Mouse (Mus musculus) heart, adult 9 months (tissue): Measurements from ENCODE around the gene Defb25.
A peak's percentile ranks its signal among the peaks of the same experiment; 100 is the strongest.
"Not testable (repeated sequence)": the region's sequence is repeated elsewhere in the genome, so short reads cannot be mapped to it uniquely, and the experiment has no call there.

Experiments used
- DNase-seq, 2 experiments: peaks; one replicate each; pipeline ENCODE4 v3.0.0; 2022; ENCODE audit warnings: low spot score in 2 of 2

Defb25 gene

DNA sequence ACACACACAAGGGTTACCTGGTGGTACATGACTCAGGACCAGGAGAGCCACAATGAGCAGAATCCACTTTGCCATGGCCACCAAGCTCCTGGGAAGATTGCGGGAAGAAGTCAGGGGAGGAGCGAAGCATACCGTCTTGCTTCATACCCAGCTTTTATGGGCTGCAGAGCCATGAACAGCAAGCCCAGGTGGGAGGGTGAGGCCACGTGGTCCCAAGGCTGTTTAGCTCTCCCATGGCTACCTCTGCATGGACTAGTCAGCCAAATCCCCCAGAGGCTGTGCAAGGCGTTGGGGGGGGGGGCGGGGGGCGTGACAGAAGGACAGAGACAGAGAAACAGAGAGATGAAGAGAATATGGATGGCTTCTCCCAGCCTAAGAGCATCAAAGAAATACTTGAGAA, at the start of gene Defb25:
Defb25 (minus strand) TSS at position 101 of the 400 bp plus-strand sequence.
- DNase-seq: no peak

DNA sequence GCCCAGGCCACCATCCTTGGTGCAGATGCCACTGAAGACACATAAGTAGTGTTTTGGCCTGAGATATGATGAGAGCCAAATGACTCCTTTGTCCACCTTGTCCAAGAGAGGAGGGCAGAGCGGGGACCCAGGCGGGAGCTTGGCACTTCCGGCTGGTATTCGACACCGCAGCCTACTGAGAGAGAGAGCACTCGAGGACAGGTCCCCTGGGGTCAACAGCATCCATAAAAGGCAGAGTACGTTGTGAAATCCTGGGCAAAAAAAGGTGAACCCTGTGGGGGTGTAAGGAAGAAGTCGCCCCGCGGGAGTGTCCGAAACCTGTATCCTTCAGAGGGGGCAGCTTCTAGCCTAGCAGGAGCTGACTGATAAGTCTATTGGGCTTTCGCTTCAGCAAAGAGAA, 49.3 kb upstream of the Defb25 start:
- DNase-seq: no peak

DNA sequence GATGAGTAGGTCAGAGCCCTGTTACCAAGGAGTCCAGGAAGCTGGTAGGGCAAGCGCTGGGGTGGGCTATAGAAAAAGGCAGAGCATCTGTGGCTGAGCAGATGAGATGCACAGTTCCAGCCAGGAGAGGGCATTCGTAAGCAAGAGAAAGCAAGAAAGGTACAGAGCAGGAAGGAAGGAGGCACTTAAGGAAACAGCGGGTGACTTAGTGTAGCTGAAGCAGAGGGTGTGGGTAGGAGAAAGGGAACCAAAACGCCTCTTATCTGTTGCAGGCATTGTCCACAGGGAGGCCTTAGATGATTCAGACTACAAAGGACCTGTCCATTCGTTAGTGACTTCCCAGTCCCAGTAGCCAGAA, 48.8 kb upstream of the Defb25 start:
- DNase-seq: no peak

DNA sequence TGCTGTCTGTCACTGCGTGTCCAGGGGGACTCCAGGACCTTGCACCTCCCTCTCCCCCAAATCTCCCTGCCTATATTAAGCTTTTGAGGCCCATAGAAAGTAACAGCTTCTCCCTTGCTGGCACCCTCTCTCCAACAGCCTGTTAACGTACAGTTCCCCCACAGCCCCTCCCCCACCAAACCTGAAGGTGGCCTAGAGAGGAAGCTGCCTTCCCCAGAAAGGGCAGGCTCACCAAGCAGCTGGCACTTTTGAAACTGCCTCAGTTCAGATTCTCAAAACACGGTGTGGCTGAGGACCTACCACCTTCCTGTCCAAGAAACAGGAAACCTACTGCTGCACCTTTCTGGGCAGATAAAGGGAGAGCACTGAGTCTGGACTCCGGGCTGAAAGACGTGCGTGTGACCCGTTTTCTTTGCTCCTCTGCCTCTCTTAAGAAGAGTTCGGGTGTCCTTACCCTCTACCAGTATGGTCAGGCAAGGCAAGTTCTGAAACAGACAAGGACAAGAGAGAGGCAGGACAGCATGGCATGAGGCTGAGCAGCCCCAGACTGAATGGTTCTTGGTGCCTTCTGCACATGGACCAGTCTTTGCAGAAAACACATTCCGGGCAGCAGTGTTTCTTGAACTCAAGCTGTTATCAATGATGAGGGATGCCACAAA, 48.3 kb upstream of the Defb25 start:
- no peak for DNase-seq

DNA sequence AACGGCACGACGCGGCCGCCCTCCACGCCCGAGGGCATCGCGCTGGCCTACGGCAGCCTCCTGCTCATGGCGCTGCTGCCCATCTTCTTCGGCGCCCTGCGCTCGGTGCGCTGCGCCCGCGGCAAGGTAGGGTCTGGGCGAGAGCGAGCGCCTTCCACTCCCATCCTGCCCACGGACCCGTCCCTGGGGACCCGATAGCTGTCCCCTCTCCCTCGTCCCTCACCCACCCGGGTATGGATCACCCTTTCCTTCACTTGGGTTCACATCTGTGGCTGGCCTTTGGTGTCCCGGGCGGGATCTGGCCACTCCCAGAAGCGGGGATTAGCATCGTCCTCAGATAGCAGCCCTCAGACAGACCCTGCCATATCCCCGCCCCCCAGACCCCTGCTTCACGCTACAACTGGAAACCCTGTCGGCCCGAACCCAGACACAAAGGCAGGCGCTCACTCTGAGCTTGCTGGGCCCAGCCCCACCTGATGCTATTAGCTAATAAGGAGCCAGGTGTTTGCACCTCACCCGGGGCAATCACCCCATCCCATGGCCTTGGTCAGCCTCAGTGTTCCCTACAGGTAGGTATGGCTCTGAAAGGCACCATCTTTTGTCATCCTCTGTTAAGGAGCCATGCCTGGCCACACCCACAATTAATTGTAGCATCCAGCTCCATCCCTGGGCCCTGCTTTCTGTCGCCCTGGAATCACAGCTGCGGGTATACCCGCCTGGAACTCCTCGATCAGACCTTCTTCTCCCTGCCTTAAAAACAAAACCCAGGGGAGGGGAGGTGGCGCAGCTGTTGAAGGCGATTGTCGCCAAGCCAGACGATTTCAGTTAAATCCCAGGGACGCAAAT, 47.0 kb upstream of the Defb25 start:
- DNase-seq: no peak

DNA sequence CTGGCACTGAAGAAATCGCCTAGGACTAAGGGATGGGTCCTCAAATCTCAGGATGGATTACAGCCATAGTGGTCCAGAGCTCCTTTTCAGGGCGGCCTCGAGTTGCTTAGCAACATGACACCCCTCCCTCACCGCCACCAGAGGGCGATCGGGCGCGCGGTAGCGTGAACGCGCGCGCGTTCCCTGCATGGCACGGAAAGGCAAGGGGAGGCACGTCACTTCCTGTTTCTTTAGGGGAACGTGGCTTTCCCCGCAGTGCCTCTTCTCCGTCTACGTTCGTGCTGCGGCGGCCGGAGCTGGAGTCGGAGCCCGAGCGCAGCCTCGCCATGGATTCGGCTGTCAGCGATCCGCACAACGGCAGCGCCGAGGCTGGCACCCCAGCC, 46.4 kb upstream of the Defb25 start, which contains the start of gene H13:
H13 (plus strand) TSS at position 206 of the 383 bp plus-strand sequence.
- DNase-seq: peak; percentile 92 to 95

DNA sequence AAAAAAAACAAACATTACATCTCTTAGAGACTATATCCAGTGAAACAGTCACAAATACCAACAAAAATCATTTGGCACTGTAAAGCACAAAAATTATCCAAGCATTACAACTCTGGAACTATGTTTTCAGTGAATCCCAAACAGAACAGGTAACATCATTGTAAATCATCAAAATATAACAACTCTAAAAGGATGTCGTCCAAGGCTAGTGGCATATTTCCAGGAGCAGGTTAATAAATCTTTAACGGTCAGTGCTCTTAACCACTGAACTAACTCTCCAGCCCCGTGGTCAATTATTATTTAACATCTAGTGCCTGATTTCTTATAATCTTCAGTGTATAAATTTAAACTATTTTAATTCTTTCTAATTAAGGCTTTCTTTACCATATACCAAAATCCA, 43.3 kb upstream of the Defb25 start:
- DNase-seq: not testable (repeated sequence)

DNA sequence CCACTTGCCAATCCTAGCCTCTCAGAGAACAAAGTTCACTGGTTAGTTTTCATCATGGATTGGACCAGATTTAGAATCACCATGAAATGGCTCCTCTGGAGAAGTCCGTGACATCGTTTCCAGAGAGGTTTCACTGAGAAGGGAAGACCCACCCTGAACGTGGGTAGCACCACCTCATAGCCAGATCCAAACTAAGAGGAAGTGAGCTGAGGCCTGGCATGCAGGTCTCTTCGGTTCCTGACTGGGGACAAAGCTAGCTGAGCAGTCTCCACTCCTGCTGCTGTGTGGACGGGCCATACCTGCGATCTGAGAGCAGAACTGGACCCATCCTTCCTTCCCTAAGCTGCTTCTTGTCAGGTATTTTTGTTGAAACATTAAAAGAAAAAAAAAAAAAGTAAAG, 38.3 kb upstream of the Defb25 start:
- DNase-seq: no peak

DNA sequence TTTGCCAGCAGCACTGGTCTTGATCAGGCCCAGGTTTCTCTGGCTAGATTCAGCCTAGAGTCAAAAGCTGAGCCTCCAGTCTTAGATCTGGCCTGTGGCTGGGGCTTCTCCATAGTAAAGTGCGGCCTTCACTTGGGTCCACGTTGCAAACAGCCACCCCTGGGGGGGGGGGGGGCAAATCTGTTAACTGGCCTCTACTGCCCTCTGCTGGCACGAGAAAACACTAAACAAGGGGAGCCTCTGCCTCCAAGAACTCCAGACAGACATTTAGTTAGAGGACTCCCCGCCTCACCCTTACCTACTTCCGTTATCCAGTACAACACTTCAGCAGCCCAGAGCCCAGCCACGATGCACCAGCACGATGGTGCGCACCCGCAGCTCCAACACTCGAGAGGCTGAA, 34.5 kb upstream of the Defb25 start:
- DNase-seq: no peak

DNA sequence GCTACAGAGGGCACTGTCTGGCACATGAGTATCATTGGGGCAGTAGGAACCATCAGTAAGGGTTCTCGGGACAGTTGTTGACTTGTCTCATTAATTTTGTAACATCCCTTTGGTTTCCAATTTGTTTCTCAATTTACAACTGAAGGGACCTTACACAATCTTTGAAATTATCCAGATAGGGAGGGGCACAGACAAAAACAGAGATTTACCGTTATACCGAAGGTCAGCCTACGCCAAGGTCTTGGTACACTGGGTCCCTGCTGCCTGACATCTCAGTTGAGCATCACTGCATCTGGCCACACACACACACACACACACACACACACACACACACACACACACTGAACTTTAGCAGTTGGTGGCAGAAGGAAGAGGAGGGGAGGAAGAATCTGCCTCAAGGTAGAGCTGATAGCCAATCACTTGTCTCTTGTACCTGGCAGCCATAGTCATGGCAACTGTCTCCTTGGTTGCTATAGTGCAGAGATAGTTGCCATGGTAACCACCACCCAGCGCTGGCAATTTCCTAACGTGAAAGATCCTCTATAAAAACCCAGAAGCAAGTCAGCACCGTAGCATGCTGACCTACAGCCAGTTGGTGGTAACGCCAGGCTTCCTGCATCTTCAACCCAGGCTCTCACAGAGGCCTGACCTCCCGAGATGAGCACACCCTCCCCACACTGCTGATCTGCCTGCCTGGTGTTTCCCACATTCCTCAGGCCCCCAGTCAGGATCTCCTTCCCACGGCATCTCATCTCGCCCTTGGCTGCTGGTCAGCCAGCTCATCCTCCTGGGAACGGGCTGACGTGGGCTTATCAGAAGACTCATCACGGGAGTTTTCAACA, 31.2 kb upstream of the Defb25 start:
- DNase-seq: peak; percentile 70 to 71

DNA sequence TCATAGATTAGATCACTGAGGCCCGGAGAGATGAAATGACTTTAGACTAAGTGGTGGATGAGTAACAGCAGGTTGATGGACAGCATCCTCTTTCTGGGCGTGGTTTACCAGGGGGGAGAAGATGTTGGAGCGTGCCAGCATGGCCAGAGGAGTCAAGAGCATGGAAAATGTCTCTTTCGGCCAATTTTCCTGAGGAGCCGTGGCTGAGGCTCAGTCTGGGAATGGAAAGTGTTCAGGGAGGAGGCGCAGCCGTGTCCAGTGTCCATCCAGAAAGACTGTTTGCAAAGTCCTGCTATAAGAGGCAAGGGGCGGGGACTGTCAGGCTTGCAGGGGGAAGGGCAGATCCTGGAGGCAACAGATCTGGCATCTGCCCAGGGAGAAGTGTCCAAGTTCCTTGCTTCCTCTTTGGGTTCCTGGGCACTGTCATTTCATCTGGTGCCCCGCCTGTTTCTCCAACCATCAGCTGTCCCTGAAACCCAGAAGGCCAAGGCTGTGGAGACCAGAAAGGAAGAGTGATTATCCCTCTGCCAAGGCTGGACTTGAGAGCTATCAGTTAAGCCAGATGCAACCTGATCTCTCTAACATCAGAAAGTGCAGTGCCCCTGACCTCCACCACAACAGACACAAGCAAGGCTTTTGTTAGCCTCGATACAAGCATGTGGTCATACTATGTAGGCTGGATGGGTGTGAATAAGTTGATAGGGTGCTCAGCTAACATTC, 30.2 kb upstream of the Defb25 start:
- peak; percentile 73 to 74 for DNase-seq

DNA sequence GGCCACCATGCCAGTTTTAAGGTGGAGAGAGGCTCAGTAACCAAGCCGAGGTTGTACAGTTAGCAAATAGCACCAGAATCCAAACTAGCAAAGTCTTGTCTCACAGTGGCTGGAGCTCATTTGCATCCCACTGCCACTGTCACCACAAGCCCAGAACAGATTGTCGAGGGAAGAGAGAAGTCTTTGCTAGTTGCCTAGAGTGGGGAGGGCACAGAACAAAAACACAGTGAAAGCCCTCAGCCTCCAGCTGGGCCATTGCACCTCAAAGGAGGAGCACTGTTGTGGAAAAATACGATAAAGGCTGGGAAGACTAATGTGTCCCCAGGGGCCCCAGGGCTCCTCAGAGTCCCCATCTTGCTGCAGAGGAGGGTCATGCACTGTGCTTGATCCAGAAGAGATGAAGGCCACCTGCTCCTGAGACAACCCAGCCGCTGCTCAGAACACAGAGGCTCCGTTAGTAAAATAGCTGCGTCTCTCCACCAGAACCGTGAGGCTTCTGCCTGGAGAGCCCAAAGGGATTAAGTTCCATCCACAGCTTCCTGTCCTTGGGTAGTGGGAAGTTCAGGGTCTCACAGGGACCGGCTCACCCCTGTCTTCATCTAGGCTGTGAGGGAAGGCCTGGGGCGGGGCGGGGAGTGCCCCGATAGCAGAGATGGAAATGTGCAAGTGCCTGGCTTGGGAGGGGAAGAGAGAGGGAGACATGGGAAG, 16.7 kb upstream of the Defb25 start:
- peak; percentile 77 to 83 for DNase-seq

DNA sequence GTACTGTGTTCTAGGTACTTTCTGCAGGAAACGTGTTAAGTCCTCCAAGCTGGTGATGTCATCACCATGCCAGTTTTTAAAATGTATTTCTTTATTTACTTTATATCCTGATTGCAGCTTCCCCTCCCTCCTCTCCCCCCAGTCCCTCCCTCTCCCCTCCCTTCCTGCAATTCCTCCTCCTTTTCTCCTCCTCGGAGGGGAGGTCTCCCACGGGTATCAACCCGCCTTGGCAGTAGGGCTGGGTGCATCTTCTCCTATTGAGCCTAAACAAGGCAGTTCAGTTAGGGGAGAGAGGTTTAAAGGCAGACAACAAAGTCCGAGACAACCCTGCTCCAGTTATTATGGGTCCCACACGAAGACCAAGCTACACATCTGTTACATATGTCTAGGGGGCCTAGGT, 16.0 kb upstream of the Defb25 start:
- no peak for DNase-seq

DNA sequence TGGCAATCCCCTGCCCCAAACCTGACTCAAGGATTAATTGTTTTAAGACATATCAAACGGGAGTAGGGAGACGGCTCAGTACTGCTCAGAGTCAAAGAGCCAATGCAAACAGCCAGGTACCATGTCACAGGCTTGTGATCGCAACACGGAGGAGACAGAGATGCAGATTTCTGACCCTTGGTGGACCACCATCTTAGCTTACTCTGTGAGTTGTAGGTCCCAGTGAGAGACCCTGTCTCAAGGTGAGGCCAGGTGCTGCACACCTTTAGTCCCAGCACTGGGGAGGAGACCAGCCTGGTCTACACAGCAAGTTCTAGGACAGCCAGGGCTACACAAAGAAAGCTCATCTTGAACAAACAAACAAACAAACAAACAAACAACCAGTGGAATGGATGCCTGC, 14.5 kb upstream of the Defb25 start:
- DNase-seq: no peak

DNA sequence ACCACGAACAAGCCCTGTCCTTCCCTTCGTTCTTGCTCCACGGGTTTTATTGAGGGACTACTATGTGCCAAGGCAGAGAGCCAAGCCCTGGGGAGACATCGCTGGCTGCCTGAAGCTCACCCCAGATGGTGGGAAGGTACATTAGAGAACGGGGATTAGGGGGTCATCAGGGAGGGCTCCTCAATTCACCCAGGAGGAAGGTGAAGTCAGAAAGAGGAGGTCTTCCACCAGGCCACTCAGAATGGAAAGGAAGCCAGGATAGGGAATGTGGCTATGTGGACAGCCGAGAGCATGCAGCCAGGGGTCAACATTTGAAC, 14.1 kb upstream of the Defb25 start:
- DNase-seq: no peak

DNA sequence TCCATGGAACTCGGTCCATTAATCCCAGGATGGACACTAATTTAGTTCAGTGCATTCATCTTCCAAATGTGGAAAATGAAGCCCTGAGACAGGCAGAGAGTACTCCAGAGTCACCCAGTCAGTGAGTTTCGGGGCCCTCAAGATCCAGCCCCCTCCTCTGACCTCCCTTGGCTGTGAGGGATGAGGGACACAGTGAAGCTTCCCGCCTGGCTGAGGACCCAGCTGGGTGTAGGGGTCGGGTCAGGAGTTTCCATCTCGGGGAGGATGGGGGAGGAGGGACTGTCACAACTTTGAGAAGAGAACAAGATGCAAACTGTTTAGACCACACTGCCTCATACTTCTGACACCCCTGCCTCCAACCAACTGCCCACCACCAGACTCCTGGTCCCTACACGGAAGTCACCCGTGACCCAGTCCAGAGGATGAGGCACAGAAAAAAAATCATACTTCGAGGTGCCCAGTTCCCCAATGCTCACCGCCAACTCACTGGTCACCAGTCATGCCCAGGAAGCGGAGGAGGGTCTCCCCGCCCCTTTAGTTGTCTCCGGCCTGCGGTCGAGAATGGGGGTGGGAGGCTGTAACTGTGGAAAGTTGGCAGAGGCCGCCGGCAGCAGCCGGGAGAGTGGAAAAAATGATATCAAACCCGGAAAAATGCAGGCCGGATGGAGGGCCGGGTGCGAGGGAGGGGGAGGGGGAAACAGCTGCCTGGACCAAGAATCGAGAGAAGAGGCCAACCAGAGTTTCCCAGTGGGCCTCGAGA, 13.6 kb upstream of the Defb25 start:
- DNase-seq: peak; percentile 86 to 90

DNA sequence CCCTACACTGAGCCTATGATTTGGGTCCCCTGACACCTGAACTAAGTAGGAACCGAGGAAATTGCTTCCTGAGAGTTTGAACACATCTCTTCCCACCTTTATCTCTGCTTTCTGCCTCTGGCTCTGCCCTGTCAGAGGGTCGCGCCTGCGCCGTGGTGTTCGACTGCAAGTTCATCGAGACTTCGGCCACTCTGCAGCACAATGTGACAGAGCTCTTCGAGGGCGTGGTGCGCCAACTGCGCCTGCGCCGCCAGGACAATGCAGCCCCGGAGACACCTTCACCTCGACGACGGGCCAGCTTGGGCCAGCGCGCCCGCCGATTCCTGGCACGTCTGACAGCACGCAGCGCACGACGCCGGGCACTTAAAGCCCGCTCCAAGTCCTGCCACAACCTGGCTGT, 11.5 kb upstream of the Defb25 start:
- DNase-seq: no peak

DNA sequence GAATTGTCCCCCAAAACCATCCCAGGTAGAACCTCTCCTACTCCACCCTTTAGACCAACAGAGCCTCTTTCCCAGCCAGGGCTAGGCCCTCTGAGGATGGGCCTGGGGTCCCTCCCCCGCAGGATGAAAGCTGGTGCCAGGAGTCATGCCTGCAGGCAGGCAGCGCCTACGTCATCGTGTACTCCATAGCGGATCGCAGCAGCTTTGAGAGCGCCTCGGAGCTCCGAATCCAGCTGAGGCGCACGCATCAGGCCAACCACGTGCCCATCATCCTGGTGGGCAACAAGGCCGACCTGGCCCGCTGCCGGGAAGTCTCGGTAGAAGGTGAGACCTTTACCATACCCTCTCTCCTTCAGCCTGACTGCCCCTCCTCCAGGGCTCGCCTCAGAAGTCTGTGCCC, 10.5 kb upstream of the Defb25 start:
- DNase-seq: no peak

DNA sequence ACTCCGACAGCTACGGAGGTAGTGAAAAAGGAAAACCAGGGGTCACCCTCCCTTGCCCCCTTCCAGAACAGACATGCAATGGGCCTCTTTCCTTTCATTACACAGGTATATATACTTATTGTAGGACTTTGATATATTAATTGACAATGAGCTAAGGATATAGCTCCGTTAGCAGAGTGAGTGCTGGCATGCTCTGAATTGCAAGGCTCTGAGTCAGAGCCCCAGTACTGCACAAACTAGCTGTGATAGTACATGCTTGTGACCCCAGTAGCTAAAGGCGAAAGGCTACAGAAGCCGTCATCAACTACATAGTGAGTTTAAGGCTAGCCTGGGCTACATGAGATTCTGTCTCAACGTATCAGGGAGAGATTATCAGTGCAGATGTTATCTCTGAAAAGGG, 7.1 kb upstream of the Defb25 start:
- DNase-seq: no peak

DNA sequence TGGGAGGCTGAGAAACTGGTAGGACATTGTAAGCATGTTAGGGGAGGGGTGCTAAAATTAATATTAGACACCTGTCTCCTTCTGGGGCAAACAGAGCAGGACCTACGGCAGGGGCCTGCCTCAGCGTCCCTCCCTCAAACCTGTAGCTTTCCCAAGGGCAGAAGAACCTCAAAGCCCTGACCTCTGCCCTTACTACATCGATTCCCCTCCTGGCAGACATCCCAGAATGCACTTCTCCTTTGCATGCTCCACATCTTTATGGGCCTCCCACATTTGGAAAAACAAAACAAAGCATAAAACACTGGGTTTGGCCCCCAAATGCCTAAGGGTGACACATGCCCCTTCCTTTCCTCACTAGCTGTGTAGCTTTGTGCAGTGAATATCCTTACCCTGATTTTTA, 6.4 kb upstream of the Defb25 start:
- DNase-seq: no peak

DNA sequence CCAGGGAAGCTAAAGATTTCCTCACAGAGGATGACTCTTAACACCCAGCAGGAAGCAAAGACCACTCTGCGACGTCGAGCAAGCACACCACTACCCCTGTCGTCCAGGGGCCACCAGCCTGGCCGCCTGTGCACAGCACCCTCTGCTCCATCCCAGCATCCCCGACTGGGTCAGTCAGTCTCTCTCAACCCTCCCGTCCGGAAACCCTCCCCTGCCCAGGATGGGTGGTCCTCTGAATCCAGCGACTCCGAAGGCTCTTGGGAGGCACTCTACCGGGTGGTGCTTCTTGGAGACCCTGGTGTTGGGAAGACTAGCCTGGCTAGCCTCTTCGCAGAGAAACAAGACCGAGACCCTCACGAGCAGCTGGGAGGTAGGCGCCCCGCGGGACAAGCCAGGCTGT, 5.2 kb upstream of the Defb25 start:
- DNase-seq: no peak
